Mouse (Mus musculus): ENCODE measurements around the gene Arfgap3. TPM values are rescaled to one million over a fixed set of nuclear protein-coding genes. Genes with fewer than 3 reads are reported as not detected.

Arfgap3 gene
- polyA plus RNA-seq, 1 experiment: 139 TPM

DNA sequence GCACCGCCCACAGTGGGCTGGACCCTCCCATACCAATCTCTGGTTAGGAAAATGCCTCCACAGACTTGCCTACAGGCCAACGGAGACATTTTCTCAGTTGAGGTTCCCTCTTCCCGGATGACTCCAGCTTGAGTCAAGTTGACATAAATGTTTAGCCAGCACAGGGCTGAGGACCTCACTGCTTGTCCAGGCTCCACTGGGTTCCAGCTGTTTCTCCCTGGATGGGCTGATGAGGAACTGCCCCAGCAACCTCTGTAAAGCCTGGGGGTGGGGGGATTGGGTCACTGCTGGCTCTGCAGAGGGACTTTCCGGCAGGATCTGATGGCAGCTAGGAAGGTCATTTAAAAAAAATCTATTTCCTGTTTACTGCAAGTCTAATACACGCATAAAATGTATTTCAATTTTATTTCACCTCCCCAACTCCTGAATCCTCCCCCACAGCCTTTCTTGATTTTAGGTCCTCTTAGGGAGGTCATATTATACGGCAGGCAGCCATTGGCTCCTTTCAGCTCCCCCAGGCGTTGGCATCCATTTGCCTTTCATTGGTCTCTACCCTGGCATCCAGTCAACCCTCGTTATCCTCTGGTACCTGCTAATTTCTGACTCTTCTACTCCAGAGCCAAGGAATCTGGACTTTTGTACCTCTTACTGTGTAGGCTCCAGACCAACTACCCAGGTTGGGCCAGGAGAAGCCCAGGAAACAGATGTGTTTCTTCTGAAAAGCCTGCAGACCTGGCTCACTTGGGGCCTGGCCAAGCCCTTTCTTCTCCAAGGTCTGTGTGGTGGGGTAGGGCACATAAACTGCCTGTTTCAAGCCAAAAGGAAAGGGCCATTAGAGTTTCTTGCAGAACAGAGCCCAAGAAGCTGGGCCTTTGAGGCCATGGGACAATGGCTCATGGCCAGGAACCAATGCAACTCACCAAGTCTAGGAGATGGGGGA is 56.1 kb downstream of the Arfgap3 start:
- Histone ChIP-seq H3K36me3 (ENCODE audit: control insufficient read depth, insufficient read depth, low read length) (no peaks in the 10 kb centered on the region), H3K27me3 (ENCODE audit: control insufficient read depth, insufficient read depth, low read length) (no peaks in the 10 kb centered on the region), H3K4me1 (ENCODE audit: control insufficient read depth, insufficient read depth, low read length) (peaks cover 12% of the 10 kb centered on the region), H3K27ac (ENCODE audit: control insufficient read depth, insufficient read depth, low read depth, low read length) (peak overlapping the region; percentile 37), H3K4me3 (ENCODE audit: control insufficient read depth, low read depth, low read length) (no peak overlapping the region)
- TF ChIP-seq CTCF (IDR thresholded peaks at IDR 0.05; ENCODE audit: control insufficient read depth, insufficient read depth, insufficient replicate concordance, low read depth, low read length) (no peak), POLR2A (IDR thresholded peaks at IDR 0.05; ENCODE audit: control insufficient read depth, low read depth, low read length) (no peak)

DNA sequence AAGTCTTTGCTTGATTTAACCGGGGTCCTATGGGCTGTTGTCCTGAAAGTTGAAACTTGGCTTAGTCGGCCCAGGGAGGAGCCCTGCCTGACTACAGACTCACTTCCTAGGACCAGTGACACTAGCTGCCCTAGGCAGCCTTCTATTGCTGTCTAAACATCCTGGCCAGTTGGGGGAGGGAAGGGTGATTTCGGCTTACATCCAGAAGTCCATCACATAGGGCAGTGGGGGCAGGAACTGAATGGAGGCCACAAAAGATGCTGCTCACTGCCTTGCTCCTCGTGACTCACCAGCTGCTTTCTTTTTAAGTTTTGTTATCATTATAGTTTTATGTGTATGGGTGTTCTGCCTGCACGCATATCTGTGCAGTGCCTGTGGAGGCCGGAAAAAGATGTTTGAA is 56.9 kb downstream of the Arfgap3 start:
- no peaks in the 10 kb centered on the region for H3K36me3 ChIP-seq (ENCODE audit: control insufficient read depth, insufficient read depth, low read length)
- TF ChIP-seq POLR2A (IDR thresholded peaks at IDR 0.05; ENCODE audit: control insufficient read depth, low read depth, low read length) (no peak), CTCF (IDR thresholded peaks at IDR 0.05; ENCODE audit: control insufficient read depth, insufficient read depth, insufficient replicate concordance, low read depth, low read length) (no peak)
- H3K27ac ChIP-seq (ENCODE audit: control insufficient read depth, insufficient read depth, low read depth, low read length): peak overlapping the region; percentile 24; the same call in 1 of the 2 replicates
- H3K4me3 ChIP-seq (ENCODE audit: control insufficient read depth, low read depth, low read length): no peak overlapping the region
- peaks cover 12% of the 10 kb centered on the region for H3K4me1 ChIP-seq (ENCODE audit: control insufficient read depth, insufficient read depth, low read length)
- H3K27me3 ChIP-seq (ENCODE audit: control insufficient read depth, insufficient read depth, low read length): no peaks in the 10 kb centered on the region

- Histone ChIP-seq H3K36me3 (ENCODE audit: control insufficient read depth, insufficient read depth, low read length) (no peaks in the 10 kb centered on the region), H3K4me3 (ENCODE audit: control insufficient read depth, low read depth, low read length) (no peak overlapping the region), H3K27me3 (ENCODE audit: control insufficient read depth, insufficient read depth, low read length) (no peaks in the 10 kb centered on the region), H3K4me1 (ENCODE audit: control insufficient read depth, insufficient read depth, low read length) (peaks cover 12% of the 10 kb centered on the region), H3K27ac (ENCODE audit: control insufficient read depth, insufficient read depth, low read depth, low read length) (peak overlapping the region; percentile 24; the same call in 1 of the 2 replicates)
- TF ChIP-seq POLR2A (IDR thresholded peaks at IDR 0.05; ENCODE audit: control insufficient read depth, low read depth, low read length) (no peak), CTCF (IDR thresholded peaks at IDR 0.05; ENCODE audit: control insufficient read depth, insufficient read depth, insufficient replicate concordance, low read depth, low read length) (no peak)
Measured at GRCm38 (mm10) chr15:83292261-83293056, 57.6 kb downstream of the Arfgap3 start.

GRCm38 (mm10) chr15:83290899-83291298 is 59.1 kb downstream of the Arfgap3 start:
- Histone ChIP-seq H3K36me3 (ENCODE audit: control insufficient read depth, insufficient read depth, low read length) (no peaks in the 10 kb centered on the region), H3K27ac (ENCODE audit: control insufficient read depth, insufficient read depth, low read depth, low read length) (no peak overlapping the region), H3K4me3 (ENCODE audit: control insufficient read depth, low read depth, low read length) (no peak overlapping the region), H3K27me3 (ENCODE audit: control insufficient read depth, insufficient read depth, low read length) (no peaks in the 10 kb centered on the region), H3K4me1 (ENCODE audit: control insufficient read depth, insufficient read depth, low read length) (peaks cover 12% of the 10 kb centered on the region)
- no peak for TF ChIP-seq POLR2A (IDR thresholded peaks at IDR 0.05; ENCODE audit: control insufficient read depth, low read depth, low read length)
- no peak for TF ChIP-seq CTCF (IDR thresholded peaks at IDR 0.05; ENCODE audit: control insufficient read depth, insufficient read depth, insufficient replicate concordance, low read depth, low read length)

DNA sequence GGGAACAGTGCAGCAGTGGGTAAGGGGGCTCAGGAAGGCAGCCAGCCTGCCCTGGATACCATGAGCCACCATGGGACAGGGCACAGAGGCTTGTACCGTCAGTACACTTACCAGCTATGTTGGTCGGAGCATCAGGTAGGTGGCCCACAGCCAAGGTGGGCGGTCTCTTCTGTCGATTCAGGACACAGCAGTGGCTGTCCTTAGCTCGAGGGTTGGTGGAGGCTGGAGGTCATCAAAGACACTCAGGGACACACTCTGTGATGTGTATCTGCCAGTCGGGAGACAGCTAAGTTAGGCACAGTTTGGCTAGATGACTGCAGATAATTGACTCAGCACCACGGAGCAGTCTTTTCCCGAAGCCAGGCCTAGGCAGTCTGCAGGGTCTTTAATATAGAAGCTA is 65.2 kb downstream of the Arfgap3 start:
- Histone ChIP-seq H3K4me1 (ENCODE audit: control insufficient read depth, insufficient read depth, low read length) (no peaks in the 10 kb centered on the region; the same call in 1 of the 2 replicates), H3K4me3 (ENCODE audit: control insufficient read depth, low read depth, low read length) (no peak overlapping the region), H3K27me3 (ENCODE audit: control insufficient read depth, insufficient read depth, low read length) (no peaks in the 10 kb centered on the region), H3K36me3 (ENCODE audit: control insufficient read depth, insufficient read depth, low read length) (no peaks in the 10 kb centered on the region), H3K27ac (ENCODE audit: control insufficient read depth, insufficient read depth, low read depth, low read length) (no peak overlapping the region)
- TF ChIP-seq CTCF (IDR thresholded peaks at IDR 0.05; ENCODE audit: control insufficient read depth, insufficient read depth, insufficient replicate concordance, low read depth, low read length) (no peak), POLR2A (IDR thresholded peaks at IDR 0.05; ENCODE audit: control insufficient read depth, low read depth, low read length) (no peak)

DNA sequence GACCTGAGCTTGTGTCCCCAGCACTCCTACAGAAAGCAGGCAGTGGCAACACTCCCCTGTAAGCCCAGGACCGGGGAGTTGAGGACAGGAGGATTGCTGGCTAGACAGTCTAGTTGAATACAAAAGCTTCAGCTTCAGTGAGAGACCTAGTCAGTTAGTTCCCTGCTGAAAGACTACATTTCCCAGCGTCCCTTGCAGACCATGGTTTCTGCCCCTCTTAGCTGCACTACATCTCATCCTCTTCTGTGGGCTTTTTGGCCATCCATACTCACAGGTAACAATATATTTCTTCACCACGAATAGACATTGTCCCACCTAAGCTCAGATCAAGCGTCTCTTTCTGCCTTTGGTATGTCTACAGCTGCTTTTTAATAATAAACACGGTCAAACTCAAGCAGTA is 67.7 kb downstream of the Arfgap3 start:
- H3K36me3 ChIP-seq (ENCODE audit: control insufficient read depth, insufficient read depth, low read length): no peaks in the 10 kb centered on the region
- H3K4me3 ChIP-seq (ENCODE audit: control insufficient read depth, low read depth, low read length): no peak overlapping the region
- no peaks in the 10 kb centered on the region; the same call in 1 of the 2 replicates for H3K4me1 ChIP-seq (ENCODE audit: control insufficient read depth, insufficient read depth, low read length)
- H3K27me3 ChIP-seq (ENCODE audit: control insufficient read depth, insufficient read depth, low read length): no peaks in the 10 kb centered on the region
- H3K27ac ChIP-seq (ENCODE audit: control insufficient read depth, insufficient read depth, low read depth, low read length): no peak overlapping the region
- no peak for TF ChIP-seq POLR2A (IDR thresholded peaks at IDR 0.05; ENCODE audit: control insufficient read depth, low read depth, low read length)
- TF ChIP-seq CTCF (IDR thresholded peaks at IDR 0.05; ENCODE audit: control insufficient read depth, insufficient read depth, insufficient replicate concordance, low read depth, low read length): no peak

DNA sequence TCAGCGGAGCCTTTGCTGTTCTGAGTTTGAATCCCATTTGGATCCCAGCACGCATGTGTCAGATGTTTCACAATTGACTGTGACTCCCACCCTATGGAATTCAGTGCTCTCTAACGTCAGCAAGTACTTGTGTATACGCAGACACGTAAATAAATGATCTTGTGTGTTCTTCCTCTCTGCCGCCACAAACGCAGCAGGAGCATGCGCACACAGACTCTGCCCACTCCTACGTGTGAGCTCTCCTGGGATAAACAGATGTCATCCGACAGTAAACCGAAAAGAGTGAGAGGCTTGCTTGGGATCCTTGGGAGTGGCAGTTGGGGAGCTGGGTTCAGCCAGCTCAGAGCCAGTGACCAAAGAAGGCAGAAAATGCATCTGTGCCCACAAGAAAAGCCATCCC is 68.7 kb downstream of the Arfgap3 start:
- H3K36me3 ChIP-seq (ENCODE audit: control insufficient read depth, insufficient read depth, low read length): no peaks in the 10 kb centered on the region
- no peak overlapping the region for H3K27ac ChIP-seq (ENCODE audit: control insufficient read depth, insufficient read depth, low read depth, low read length)
- TF ChIP-seq POLR2A (IDR thresholded peaks at IDR 0.05; ENCODE audit: control insufficient read depth, low read depth, low read length) (no peak), CTCF (IDR thresholded peaks at IDR 0.05; ENCODE audit: control insufficient read depth, insufficient read depth, insufficient replicate concordance, low read depth, low read length) (no peak)
- H3K27me3 ChIP-seq (ENCODE audit: control insufficient read depth, insufficient read depth, low read length): no peaks in the 10 kb centered on the region
- H3K4me1 ChIP-seq (ENCODE audit: control insufficient read depth, insufficient read depth, low read length): no peaks in the 10 kb centered on the region; the same call in 1 of the 2 replicates
- no peak overlapping the region for H3K4me3 ChIP-seq (ENCODE audit: control insufficient read depth, low read depth, low read length)
